Mouse (Mus musculus) MEL (cell line): ENCODE measurements around the gene Ankfn1. TPM values are rescaled to one million over a fixed set of nuclear protein-coding genes. Genes with fewer than 3 reads are reported as not detected.

ENCODE experiments used
- DNase-seq: peaks from one replicate; pipeline ENCODE4 v3.0.0; 2011; ENCODE audit warnings: low read depth, low spot score
- H3K27ac ChIP-seq: 2 replicates; pipeline ENCODE4 v1.5.1; 2012; ENCODE audit warnings: low read depth, mild to moderate bottlenecking, control low read depth, low read length, moderate library complexity; ENCODE audit not compliant: control insufficient read depth
- H3K27me3 ChIP-seq, 2 experiments: fragments of 150-350 bp in 1 of 2; sonication (generic) in 1 of 2; 2 replicates each; pipeline ENCODE4 v1.6.1; 2012; ENCODE audit warnings: low read length in 2 of 2, mild to moderate bottlenecking in 2 of 2, improper control_type of control experiment in 1 of 2, moderate library complexity in 1 of 2; ENCODE audit not compliant: insufficient read depth in 2 of 2, control insufficient read depth in 1 of 2
- H3K36me3 ChIP-seq, 2 experiments: 2 replicates each; pipeline ENCODE4 v1.6.1; 2012 to 2014; ENCODE audit warnings: low read length in 2 of 2, improper control_type of control experiment in 1 of 2, inconsistent platforms in 1 of 2, mild to moderate bottlenecking in 1 of 2; ENCODE audit not compliant: insufficient read depth in 2 of 2, control insufficient read depth in 1 of 2
- H3K4me1 ChIP-seq, 2 experiments: fragments of 150-350 bp in 1 of 2; sonication (generic) in 1 of 2; 2 replicates each; pipeline ENCODE4 v1.6.1; 2012; ENCODE audit warnings: low read length in 2 of 2, improper control_type of control experiment in 1 of 2, mild to moderate bottlenecking in 1 of 2; ENCODE audit not compliant: insufficient read depth in 2 of 2, control insufficient read depth in 1 of 2
- H3K4me3 ChIP-seq, 2 experiments: fragments of 150-350 bp in 1 of 2; sonication (generic) in 1 of 2; 2 replicates each; pipeline ENCODE4 v1.5.1; 2012; ENCODE audit warnings: low read depth in 2 of 2, low read length in 2 of 2, mild to moderate bottlenecking in 2 of 2, moderate library complexity in 2 of 2, control low read depth in 1 of 2, improper control_type of control experiment in 1 of 2; ENCODE audit not compliant: control insufficient read depth in 1 of 2, insufficient read depth in 1 of 2
- H3K79me2 ChIP-seq: 2 replicates; pipeline ENCODE4 v1.6.1; 2012; ENCODE audit warnings: mild to moderate bottlenecking, low read length, moderate library complexity; ENCODE audit not compliant: control insufficient read depth, poor library complexity, insufficient read depth
- H3K9ac ChIP-seq: 2 replicates; pipeline ENCODE4 v1.6.1; 2012; ENCODE audit warnings: low read depth, mild to moderate bottlenecking, control low read depth, low read length, moderate library complexity; ENCODE audit not compliant: control insufficient read depth, poor library complexity, severe bottlenecking
- H3K9me3 ChIP-seq: fragments of 150-350 bp; sonication (generic); replicated peaks from 2 replicates; pipeline ENCODE4 v1.6.1; 2012; ENCODE audit warnings: mild to moderate bottlenecking, low read length, improper control_type of control experiment, moderate library complexity; ENCODE audit not compliant: insufficient read depth
- BHLHE40 ChIP-seq: IDR thresholded peaks from 2 replicates; pipeline ENCODE4 v1.6.1; 2012; ENCODE audit warnings: low read depth, mild to moderate bottlenecking, inconsistent platforms, low read length, improper control_type of control experiment, borderline replicate concordance
- CHD1 ChIP-seq: IDR thresholded peaks from 2 replicates; pipeline ENCODE4 v1.6.1; 2012; ENCODE audit warnings: low read depth, mild to moderate bottlenecking, inconsistent platforms, low read length, improper control_type of control experiment
- CHD2 ChIP-seq: IDR thresholded peaks from 2 replicates; pipeline ENCODE4 v1.6.1; 2011; ENCODE audit warnings: low read length, improper control_type of control experiment
- E2F4 ChIP-seq: IDR thresholded peaks from 2 replicates; pipeline ENCODE4 v1.6.1; 2011; ENCODE audit warnings: low read depth, low read length, improper control_type of control experiment, borderline replicate concordance
- ELF1 ChIP-seq: IDR thresholded peaks from 2 replicates; pipeline ENCODE4 v1.6.1; 2014; ENCODE audit warnings: low read depth, mild to moderate bottlenecking, inconsistent platforms, low read length, improper control_type of control experiment, moderate library complexity
- EP300 ChIP-seq, 2 experiments: IDR thresholded peaks; 2 replicates each; pipeline ENCODE4 v1.6.1; 2011; ENCODE audit warnings: improper control_type of control experiment in 2 of 2, low read length in 2 of 2, low read depth in 1 of 2, mild to moderate bottlenecking in 1 of 2
- GABPA ChIP-seq: IDR thresholded peaks from 2 replicates; pipeline ENCODE4 v1.6.1; 2012; ENCODE audit warnings: low read depth, mild to moderate bottlenecking, inconsistent platforms, low read length, improper control_type of control experiment, moderate library complexity
- GATA1 ChIP-seq: IDR thresholded peaks from 2 replicates; pipeline ENCODE4 v1.6.1; 2011; ENCODE audit warnings: low read depth, low read length, improper control_type of control experiment
- HCFC1 ChIP-seq: IDR thresholded peaks from 2 replicates; pipeline ENCODE4 v1.6.1; 2012; ENCODE audit warnings: low read depth, mild to moderate bottlenecking, inconsistent platforms, low read length, improper control_type of control experiment, moderate library complexity
- JUND ChIP-seq: IDR thresholded peaks from 2 replicates; pipeline ENCODE4 v1.6.1; 2011; ENCODE audit warnings: low read depth, mild to moderate bottlenecking, improper control_type of control experiment, low read length
- KAT2A ChIP-seq: conservative IDR thresholded peaks from 2 replicates; pipeline ENCODE4 v1.6.1; 2012; ENCODE audit warnings: low read depth, low read length, improper control_type of control experiment, inconsistent platforms
- MAZ ChIP-seq: IDR thresholded peaks from 2 replicates; pipeline ENCODE4 v1.6.1; 2012; ENCODE audit warnings: low read depth, mild to moderate bottlenecking, inconsistent platforms, low read length, improper control_type of control experiment
- MXI1 ChIP-seq: IDR thresholded peaks from 2 replicates; pipeline ENCODE4 v1.6.1; 2011; ENCODE audit warnings: mild to moderate bottlenecking, low read depth, low read length, improper control_type of control experiment
- MYB ChIP-seq: IDR thresholded peaks from 2 replicates; pipeline ENCODE4 v1.6.1; 2011; ENCODE audit warnings: mild to moderate bottlenecking, low read depth, low read length, improper control_type of control experiment
- MYC ChIP-seq: IDR thresholded peaks from 2 replicates; pipeline ENCODE4 v1.6.1; 2011; ENCODE audit warnings: low read depth, mild to moderate bottlenecking, low read length, improper control_type of control experiment, moderate library complexity
- NELFE ChIP-seq: IDR thresholded peaks from 2 replicates; pipeline ENCODE4 v1.6.1; 2011; ENCODE audit warnings: low read depth, low read length, improper control_type of control experiment
- POLR2A ChIP-seq, 2 experiments: IDR thresholded peaks; 2 replicates each; pipeline ENCODE4 v1.6.1; 2011 to 2012; ENCODE audit warnings: low read length in 2 of 2, mild to moderate bottlenecking in 2 of 2, control low read depth in 1 of 2, improper control_type of control experiment in 1 of 2, low read depth in 1 of 2, moderate library complexity in 1 of 2; ENCODE audit not compliant: control insufficient read depth in 1 of 2, insufficient read depth in 1 of 2, poor library complexity in 1 of 2
- RAD21 ChIP-seq: IDR thresholded peaks from 2 replicates; pipeline ENCODE4 v1.6.1; 2011; ENCODE audit warnings: mild to moderate bottlenecking, low read depth, low read length, improper control_type of control experiment
- TAL1 ChIP-seq: IDR thresholded peaks from 2 replicates; pipeline ENCODE4 v1.6.1; 2012; ENCODE audit warnings: mild to moderate bottlenecking, inconsistent platforms, low read length, moderate library complexity, mixed read lengths
- TBP ChIP-seq: IDR thresholded peaks from 2 replicates; pipeline ENCODE4 v1.8.0; 2011; ENCODE audit warnings: low read depth, low read length, improper control_type of control experiment
- TCF12 ChIP-seq: IDR thresholded peaks from 2 replicates; pipeline ENCODE4 v1.6.1; 2014; ENCODE audit warnings: low read depth, mild to moderate bottlenecking, inconsistent platforms, low read length, improper control_type of control experiment, moderate library complexity
- USF1 ChIP-seq: IDR thresholded peaks from 2 replicates; pipeline ENCODE4 v1.6.1; 2014; ENCODE audit warnings: low read depth, mild to moderate bottlenecking, inconsistent platforms, low read length, improper control_type of control experiment, moderate library complexity
- USF2 ChIP-seq, 2 experiments: IDR thresholded peaks; 2 replicates each; pipeline ENCODE4 v1.6.1; 2011 to 2012; ENCODE audit warnings: improper control_type of control experiment in 2 of 2, low read length in 2 of 2, borderline replicate concordance in 1 of 2, inconsistent platforms in 1 of 2, low read depth in 1 of 2, mild to moderate bottlenecking in 1 of 2; ENCODE audit not compliant: insufficient read depth in 1 of 2
- polyA plus RNA-seq, 2 experiments: library from polyadenylated mRNA; stranded (reverse) in 1 of 2; unstranded in 1 of 2; fragments of >175 nt in 1 of 2; fragments of >200 nt in 1 of 2; gene quantifications; 2 replicates each; pipeline versions ENCODE4 v1.2.1 to v1.2.4; 2012; ENCODE audit warnings: low replicate concordance in 2 of 2, low read depth in 1 of 2; ENCODE audit not compliant: insufficient read length in 2 of 2, insufficient read depth in 1 of 2, missing spikeins in 1 of 2
- total RNA-seq: library from RNA; depleted of rRNA; stranded (reverse); fragments of 300-350 nt; gene quantifications from 2 replicates; pipeline ENCODE4 v1.2.3, GENCODE M21; 2012

Ankfn1 gene
- total and polyA plus RNA-seq, 3 experiments: not detected

GRCm38 (mm10) chr11:89360895-89361294, 416.6 kb downstream of the Ankfn1 start:
- DNase-seq: no peak
- H3K36me3 ChIP-seq: no peaks in the 10 kb centered on the region
- H3K27me3 ChIP-seq: no peaks in the 10 kb centered on the region
- H3K4me1 ChIP-seq: no peaks in the 10 kb centered on the region
- no peak overlapping the region for H3K9ac ChIP-seq
- no peak overlapping the region for H3K4me3 ChIP-seq
- no peak overlapping the region for H3K27ac ChIP-seq
- no peaks in the 10 kb centered on the region for H3K9me3 ChIP-seq
- TF ChIP-seq CHD1 (no peak), E2F4 (no peak), MYB (no peak), GATA1 (no peak), USF1 (no peak), TBP (no peak), MAZ (no peak), MYC (no peak), GABPA (no peak)
- no peaks in the 10 kb centered on the region for H3K79me2 ChIP-seq

- no peak overlapping the region for H3K9ac ChIP-seq
- no peaks in the 10 kb centered on the region for H3K9me3 ChIP-seq
- TF ChIP-seq ELF1 (no peak), BHLHE40 (no peak), EP300 (IDR thresholded peaks at IDR 0.05; ENCODE audit: low read depth in 1 of 2, low read length in 2 of 2) (no peak), MYC (no peak), USF2 (IDR thresholded peaks at IDR 0.05; ENCODE audit: borderline replicate concordance in 1 of 2, insufficient read depth in 1 of 2, low read depth in 1 of 2, low read length in 2 of 2) (no peak), TCF12 (no peak), CHD1 (no peak), NELFE (no peak), HCFC1 (no peak), RAD21 (no peak), CHD2 (no peak), TAL1 (no peak), POLR2A (IDR thresholded peaks at IDR 0.05; ENCODE audit: control insufficient read depth in 1 of 2, insufficient read depth in 1 of 2, low read depth in 1 of 2, low read length in 2 of 2, poor library complexity in 1 of 2) (no peak), TBP (no peak), MXI1 (no peak), KAT2A (no peak), JUND (no peak), USF1 (no peak)
Measured at GRCm38 (mm10) chr11:89358546-89358945, 418.9 kb downstream of the Ankfn1 start.

More at GRCm38 (mm10) chr11:89358546-89358945, 418.9 kb downstream of the Ankfn1 start:
- Histone ChIP-seq H3K4me3 (no peak overlapping the region), H3K36me3 (no peaks in the 10 kb centered on the region), H3K27ac (no peak overlapping the region), H3K27me3 (no peaks in the 10 kb centered on the region), H3K79me2 (no peaks in the 10 kb centered on the region), H3K4me1 (no peaks in the 10 kb centered on the region)
- no peak for DNase-seq
